Mouse (Mus musculus) liver (tissue): ENCODE results near the gene Cdkl3.

ENCODE experiments used
- DNase-seq: peaks from one replicate; pipeline ENCODE4 v3.0.0-alpha.2; 2020; ENCODE audit warnings: mixed read lengths

The Cdkl3 gene

GRCm38 (mm10) chr11:52003772-52004528, at the start of gene Cdkl3:
TSS of gene Cdkl3 (plus strand) at chr11:52004221.
- peak; percentile 95 for DNase-seq

GRCm38 (mm10) chr11:51956112-51956511, 47.9 kb upstream of the Cdkl3 start:
- DNase-seq: no peak

- no peak for DNase-seq
Measured at GRCm38 (mm10) chr11:51957760-51958159, 46.3 kb upstream of the Cdkl3 start.

- DNase-seq: no peak
Measured at GRCm38 (mm10) chr11:51959511-51959910, 44.5 kb upstream of the Cdkl3 start.

- DNase-seq: no peak
Measured at GRCm38 (mm10) chr11:51960061-51960460, 44.0 kb upstream of the Cdkl3 start.

GRCm38 (mm10) chr11:51960967-51961471, 43.0 kb upstream of the Cdkl3 start:
- DNase-seq: no peak

GRCm38 (mm10) chr11:51961761-51962160, 42.3 kb upstream of the Cdkl3 start:
- DNase-seq: no peak

GRCm38 (mm10) chr11:51962277-51962676, 41.7 kb upstream of the Cdkl3 start:
- DNase-seq: no peak

GRCm38 (mm10) chr11:51966651-51967050, 37.4 kb upstream of the Cdkl3 start:
- no peak for DNase-seq

GRCm38 (mm10) chr11:51967443-51968401, 36.3 kb upstream of the Cdkl3 start, which contains the start of gene Cdkn2aipnl:
TSS of gene Cdkn2aipnl (plus strand) at chr11:51967661.
- peak; percentile 96 for DNase-seq

- no peak for DNase-seq
Measured at GRCm38 (mm10) chr11:51968896-51969295, 35.1 kb upstream of the Cdkl3 start.

- no peak for DNase-seq
Measured at GRCm38 (mm10) chr11:51969511-51969910, 34.5 kb upstream of the Cdkl3 start.

- no peak for DNase-seq
Measured at GRCm38 (mm10) chr11:51971644-51972043, 32.4 kb upstream of the Cdkl3 start.

GRCm38 (mm10) chr11:51999611-52000289, 4.3 kb upstream of the Cdkl3 start:
- DNase-seq: peak; percentile 73

GRCm38 (mm10) chr11:52000290-52000962, 3.6 kb upstream of the Cdkl3 start, which contains the start of gene Ube2b:
TSS of gene Ube2b (minus strand) at chr11:52000762.
- DNase-seq: peak; percentile 96

GRCm38 (mm10) chr11:52001341-52001740, 2.7 kb upstream of the Cdkl3 start:
- no peak for DNase-seq

- DNase-seq: no peak
Measured at GRCm38 (mm10) chr11:52001861-52002260, 2.2 kb upstream of the Cdkl3 start.

GRCm38 (mm10) chr11:52002842-52003504, 1.0 kb upstream of the Cdkl3 start:
- no peak for DNase-seq

- no peak for DNase-seq
Measured at GRCm38 (mm10) chr11:52003505-52003771, 583 bp upstream of the Cdkl3 start.

GRCm38 (mm10) chr11:52005586-52005985, 1.6 kb downstream of the Cdkl3 start:
- no peak for DNase-seq

GRCm38 (mm10) chr11:52011011-52011410, 7.0 kb downstream of the Cdkl3 start:
- no peak for DNase-seq

GRCm38 (mm10) chr11:52011541-52011940, 7.5 kb downstream of the Cdkl3 start:
- DNase-seq: no peak
